ENCODE assay signal across 8 mouse cellular contexts in genomic region chr1:134414501-134415167, GRCm38 (mm10). TPM values are rescaled to one million over a fixed set of nuclear protein-coding genes. Genes with fewer than 3 reads are reported as not detected.
DNase-seq lines count a peak whose midpoint lies in the region; ATAC-seq and TF ChIP-seq lines count a peak whose summit lies in the region.

No protein-coding gene starts in this region.

- peaks cover 32% of the 10 kb centered on the region for H3K79me2 ChIP-seq in CH12.LX (replicated peaks; ENCODE audit: control insufficient read depth, extremely low read depth, insufficient read depth, poor library complexity, severe bottlenecking)

- DNase-seq in gastrocnemius, adult 2 months, result no peak
- no peak for DNase-seq in gastrocnemius, adult 18-20 months (ENCODE audit: low spot score)
- DNase-seq in CH12.LX (ENCODE audit: extremely low read depth), result no peak
- DNase-seq in liver, postnatal 0 days, result no peak
- DNase-seq in frontal cortex, postnatal 10 days (ENCODE audit: low spot score in 2 of 2), result no peak
- no peak for DNase-seq in left cerebral cortex, adult 9 months (ENCODE audit: low spot score in 2 of 2)
- no peak for DNase-seq in embryo, embryonic 11 days

- H3K27me3 ChIP-seq in CH12.LX (replicated peaks), result no peaks in the 10 kb centered on the region
- H3K27me3 ChIP-seq in forebrain, embryonic 15.5 days, result no peaks in the 10 kb centered on the region
- no peaks in the 10 kb centered on the region for H3K27me3 ChIP-seq in liver, postnatal 0 days (ENCODE audit: insufficient read depth, low read length)

- peaks cover 19 to 48% of the 10 kb centered on the region in 2 experiments for H3K36me3 ChIP-seq in CH12.LX (replicated peaks in 1 of 2; ENCODE audit: control insufficient read depth in 1 of 2, insufficient read depth in 1 of 2, low read length in 1 of 2)
- peaks cover 1% of the 10 kb centered on the region; the same call in 1 of the 2 replicates for H3K36me3 ChIP-seq in forebrain, embryonic 15.5 days
- peaks cover 7% of the 10 kb centered on the region for H3K36me3 ChIP-seq in liver, postnatal 0 days (replicated peaks; ENCODE audit: insufficient read depth, low read length)

- intact Hi-C loops in gastrocnemius, adult 2 months (cut with DNase I), result loop anchor here (5.0 kb wide), 1 partner anchor 78 kb away; the partner anchor contains the start of gene Rabif

- no peak for TF ChIP-seq POLR2A in CH12.LX (IDR thresholded peaks at IDR 0.05; ENCODE audit: low read depth, low read length)

- 11% methylated on average over 11 of the region's 11 CpGs for whole genome bisulfite sequencing in forebrain, embryonic 15.5 days
- 14% methylated on average over 11 of the region's 11 CpGs for WGBS in liver, postnatal 0 days (ENCODE audit: insufficient replicate concordance)

- in situ Hi-C loops in CH12.LX (cut with MboI; ENCODE audit: low pct_ligation_motif_present, low pct_unique_long_range_greater_than_20kb, low sequenced_read_pairs), result no loop called here

- TF ChIP-seq EP300 in CH12.LX (IDR thresholded peaks at IDR 0.05; ENCODE audit: low read length), result no peak
- no peak; the same call in 1 of the 2 replicates for TF ChIP-seq EP300 in liver, postnatal 0 days (IDR thresholded peaks at IDR 0.05; ENCODE audit: low read depth)

- dilution Hi-C loops in CH12.LX (cut with MboI; ENCODE audit: extremely low pct_ligation_motif_present, extremely low pct_unique_long_range_greater_than_20kb, low sequenced_read_pairs), result no loop called here

- TF ChIP-seq CTCF in gastrocnemius, adult 2 months (IDR thresholded peaks at IDR 0.05), result peak; percentile 8; the same call in 1 of the 2 replicates
- no peak for TF ChIP-seq CTCF in CH12.LX (conservative IDR thresholded peaks at IDR 0.05 in 1 of 2, IDR thresholded peaks at IDR 0.05 in 1 of 2; ENCODE audit: low read depth in 2 of 2, low read length in 2 of 2)
- TF ChIP-seq CTCF in liver, postnatal 0 days (IDR thresholded peaks at IDR 0.05; ENCODE audit: low read depth), result peak; percentile 43

- peak; percentile 49 for ATAC-seq in forebrain, embryonic 15.5 days (replicated peaks)
- peak; percentile 62 for ATAC-seq in liver, postnatal 0 days

- peak overlapping the region; percentile 98 for H3K4me3 ChIP-seq in gastrocnemius, adult 2 months
- peak overlapping the region; percentile 38 to 93 (median 84) for H3K4me3 ChIP-seq in CH12.LX (replicated peaks in 1 of 3; ENCODE audit: low read depth in 2 of 3, low read length in 2 of 3, poor library complexity in 1 of 3)
- peak overlapping the region; percentile 91 for H3K4me3 ChIP-seq in forebrain, embryonic 15.5 days
- H3K4me3 ChIP-seq in liver, postnatal 0 days (ENCODE audit: low read depth, low read length), result peak overlapping the region; percentile 85

- TF ChIP-seq RAD21 in CH12.LX (IDR thresholded peaks at IDR 0.05; ENCODE audit: low read depth, low read length), result no peak

- H3K4me2 ChIP-seq in CH12.LX (ENCODE audit: insufficient read depth, low read depth, poor library complexity, severe bottlenecking), result peak overlapping the region; percentile 58
- H3K4me2 ChIP-seq in forebrain, embryonic 15.5 days (replicated peaks), result peak overlapping the region; percentile 57
- peak overlapping the region; percentile 74 for H3K4me2 ChIP-seq in liver, postnatal 0 days (ENCODE audit: low read depth, low read length)

- H3K4me1 ChIP-seq in CH12.LX (ENCODE audit: control insufficient read depth in 1 of 2, insufficient read depth in 2 of 2), result peaks cover 8 to 41% of the 10 kb centered on the region in 2 experiments
- peaks cover 37% of the 10 kb centered on the region for H3K4me1 ChIP-seq in forebrain, embryonic 15.5 days
- H3K4me1 ChIP-seq in liver, postnatal 0 days (ENCODE audit: insufficient read depth), result peaks cover 40% of the 10 kb centered on the region

- H3K9ac ChIP-seq in CH12.LX (ENCODE audit: insufficient read depth, low read depth), result peak overlapping the region; percentile 58
- H3K9ac ChIP-seq in forebrain, embryonic 15.5 days (replicated peaks), result peak overlapping the region; percentile 44
- peak overlapping the region; percentile 92 for H3K9ac ChIP-seq in liver, postnatal 0 days (replicated peaks)

- peak overlapping the region; percentile 99 for H3K27ac ChIP-seq in gastrocnemius, adult 2 months
- H3K27ac ChIP-seq in CH12.LX (ENCODE audit: insufficient read depth, low read depth), result no peak overlapping the region
- H3K27ac ChIP-seq in forebrain, embryonic 15.5 days (replicated peaks), result peak overlapping the region; percentile 91
- H3K27ac ChIP-seq in liver, postnatal 0 days (ENCODE audit: low read depth), result peak overlapping the region; percentile 97

- H3K9me3 ChIP-seq in CH12.LX (replicated peaks; ENCODE audit: low read length), result no peaks in the 10 kb centered on the region
- no peaks in the 10 kb centered on the region for H3K9me3 ChIP-seq in forebrain, embryonic 15.5 days
- no peaks in the 10 kb centered on the region for H3K9me3 ChIP-seq in liver, postnatal 0 days (ENCODE audit: low read length)

TF ChIP-seq in CH12.LX, 34 proteins besides CTCF, POLR2A, EP300 and RAD21:
- TF ChIP-seq JUN (IDR thresholded peaks at IDR 0.05; ENCODE audit: insufficient read depth, low read depth, low read length) (no peak), IRF4 (IDR thresholded peaks at IDR 0.05; ENCODE audit: low read depth, low read length) (no peak), NRF1 (IDR thresholded peaks at IDR 0.05; ENCODE audit: low read depth, low read length) (no peak), ZNF384 (IDR thresholded peaks at IDR 0.05; ENCODE audit: low read depth, low read length) (no peak), MAX (IDR thresholded peaks at IDR 0.05; ENCODE audit: low read length) (no peak), USF2 (conservative IDR thresholded peaks at IDR 0.05; ENCODE audit: low read depth, low read length) (no peak), SMC3 (IDR thresholded peaks at IDR 0.05; ENCODE audit: low read depth, low read length) (no peak), E2F4 (IDR thresholded peaks at IDR 0.05; ENCODE audit: insufficient replicate concordance, low read depth, low read length) (no peak), CHD1 (IDR thresholded peaks at IDR 0.05; ENCODE audit: low read depth, low read length) (no peak), POLR2AphosphoS2 (IDR thresholded peaks at IDR 0.05; ENCODE audit: low read depth, low read length) (no peak), CHD2 (IDR thresholded peaks at IDR 0.05; ENCODE audit: low read length) (no peak), PAX5 (IDR thresholded peaks at IDR 0.05; ENCODE audit: low read length) (no peak), ZMIZ1 (IDR thresholded peaks at IDR 0.05; ENCODE audit: low read depth, low read length) (no peak), RCOR1 (conservative IDR thresholded peaks at IDR 0.05; ENCODE audit: low read depth, low read length) (no peak), GABPA (IDR thresholded peaks at IDR 0.05; ENCODE audit: insufficient replicate concordance, low read depth, low read length) (no peak), HCFC1 (IDR thresholded peaks at IDR 0.05; ENCODE audit: low read depth, low read length) (no peak), ZKSCAN1 (IDR thresholded peaks at IDR 0.05; ENCODE audit: borderline replicate concordance, low read depth, low read length) (no peak)

RNA-seq across cellular contexts. Expression of gene Adipor1, which starts 0.5 kb away (rescaled TPM):
- 100 to 1,000 TPM; 163 to 196 TPM for total RNA-seq in gastrocnemius, adult 2 months (2021)
- 100 to 1,000 TPM; 184 to 193 TPM for total RNA-seq in gastrocnemius, adult 18-20 months (2021)
- total RNA-seq in CH12.LX (2012; rRNA removed), result 58.4 and 64.1 TPM in 2 replicates
- total RNA-seq in CH12.LX (2014; rRNA removed), result 83.7 and 94.0 TPM in 2 replicates
- 65.3 and 70.8 TPM in 2 replicates for polyA plus RNA-seq in CH12.LX (2012; ENCODE audit: insufficient read length, low read depth)
- polyA plus RNA-seq in forebrain, embryonic 15.5 days (2015; fragmentation: Nextera tagmentation; extraction: Ambion mirVana), result 62.6 and 63.4 TPM in 2 replicates
- polyA plus RNA-seq in liver, postnatal 0 days (2015; fragmentation: Nextera tagmentation; extraction: Ambion mirVana), result 93.5 and 98.9 TPM in 2 replicates

RNA-seq across cellular contexts. Expression of gene Cyb5r1, which starts 9.3 kb away (rescaled TPM):
- 10 to 100 TPM; 82.3 to 84.1 TPM for total RNA-seq in gastrocnemius, adult 2 months (2021)
- total RNA-seq in gastrocnemius, adult 18-20 months (2021), result 10 to 100 TPM; 80.0 to 84.8 TPM
- total RNA-seq in CH12.LX (2012; rRNA removed), result 25.2 and 38.1 TPM in 2 replicates
- total RNA-seq in CH12.LX (2014; rRNA removed), result 17.5 and 18.6 TPM in 2 replicates
- 43.6 and 44.3 TPM in 2 replicates for polyA plus RNA-seq in CH12.LX (2012; ENCODE audit: insufficient read length, low read depth)
- polyA plus RNA-seq in forebrain, embryonic 15.5 days (2015; fragmentation: Nextera tagmentation; extraction: Ambion mirVana), result 19.4 and 21.7 TPM in 2 replicates
- polyA plus RNA-seq in liver, postnatal 0 days (2015; fragmentation: Nextera tagmentation; extraction: Ambion mirVana), result 7.7 and 8.2 TPM in 2 replicates

RNA-seq across cellular contexts. Expression of gene 4933406M09Rik, which starts 28.9 kb away (rescaled TPM):
- total RNA-seq in gastrocnemius, adult 2 months (2021), result not detected
- total RNA-seq in gastrocnemius, adult 18-20 months (2021), result not detected
- total RNA-seq in CH12.LX (2012; rRNA removed) (not detected in 2 replicates), CH12.LX (2014; rRNA removed) (not detected in 2 replicates)
- not detected in 2 replicates for polyA plus RNA-seq in CH12.LX (2012; ENCODE audit: insufficient read length, low read depth)
- not detected in 2 replicates for polyA plus RNA-seq in forebrain, embryonic 15.5 days (2015; fragmentation: Nextera tagmentation; extraction: Ambion mirVana)
- not detected in 2 replicates for polyA plus RNA-seq in liver, postnatal 0 days (2015; fragmentation: Nextera tagmentation; extraction: Ambion mirVana)

RNA-seq across cellular contexts. Expression of gene Klhl12, which starts 40.7 kb away (rescaled TPM):
- 10 to 100 TPM; 17.9 to 20.6 TPM for total RNA-seq in gastrocnemius, adult 2 months (2021)
- 10 to 100 TPM; 18.0 to 20.3 TPM for total RNA-seq in gastrocnemius, adult 18-20 months (2021)
- total RNA-seq in CH12.LX (2012; rRNA removed) (17.6 and 18.2 TPM in 2 replicates), CH12.LX (2014; rRNA removed) (20.6 and 20.8 TPM in 2 replicates)
- polyA plus RNA-seq in CH12.LX (2012; ENCODE audit: insufficient read length, low read depth), result 17.5 and 19.1 TPM in 2 replicates
- polyA plus RNA-seq in forebrain, embryonic 15.5 days (2015; fragmentation: Nextera tagmentation; extraction: Ambion mirVana), result 39.7 and 40.1 TPM in 2 replicates
- 12.3 and 13.2 TPM in 2 replicates for polyA plus RNA-seq in liver, postnatal 0 days (2015; fragmentation: Nextera tagmentation; extraction: Ambion mirVana)

RNA-seq across cellular contexts. Expression of gene Tmem183a, which starts 52.9 kb away (rescaled TPM):
- 10 to 100 TPM; 12.3 to 12.4 TPM for total RNA-seq in gastrocnemius, adult 2 months (2021)
- 10 to 100 TPM; 10.1 to 10.4 TPM for total RNA-seq in gastrocnemius, adult 18-20 months (2021)
- total RNA-seq in CH12.LX (2012; rRNA removed), result 41.5 and 52.0 TPM in 2 replicates
- 73.6 and 75.6 TPM in 2 replicates for total RNA-seq in CH12.LX (2014; rRNA removed)
- 61.1 and 82.4 TPM in 2 replicates for polyA plus RNA-seq in CH12.LX (2012; ENCODE audit: insufficient read length, low read depth)
- 139 and 150 TPM in 2 replicates for polyA plus RNA-seq in forebrain, embryonic 15.5 days (2015; fragmentation: Nextera tagmentation; extraction: Ambion mirVana)
- 44.1 and 46.1 TPM in 2 replicates for polyA plus RNA-seq in liver, postnatal 0 days (2015; fragmentation: Nextera tagmentation; extraction: Ambion mirVana)

Comparison
In these comparisons a context has a peak if more than half of its experiments do, and no peak if none do; other contexts are left out.
1. CTCF ChIP-seq: peak in gastrocnemius, adult 2 months (single experiment) and liver, postnatal 0 days (single experiment); none in CH12.LX (0 of 2).
2. Peak in every context shown above with its lines, with median percentiles within 50 percentile points of each other: H3K4me3 ChIP-seq, H3K4me2 ChIP-seq and H3K9ac ChIP-seq.